Mouse (Mus musculus): Measurements from ENCODE around the gene Cux2.

The Cux2 gene

DNA sequence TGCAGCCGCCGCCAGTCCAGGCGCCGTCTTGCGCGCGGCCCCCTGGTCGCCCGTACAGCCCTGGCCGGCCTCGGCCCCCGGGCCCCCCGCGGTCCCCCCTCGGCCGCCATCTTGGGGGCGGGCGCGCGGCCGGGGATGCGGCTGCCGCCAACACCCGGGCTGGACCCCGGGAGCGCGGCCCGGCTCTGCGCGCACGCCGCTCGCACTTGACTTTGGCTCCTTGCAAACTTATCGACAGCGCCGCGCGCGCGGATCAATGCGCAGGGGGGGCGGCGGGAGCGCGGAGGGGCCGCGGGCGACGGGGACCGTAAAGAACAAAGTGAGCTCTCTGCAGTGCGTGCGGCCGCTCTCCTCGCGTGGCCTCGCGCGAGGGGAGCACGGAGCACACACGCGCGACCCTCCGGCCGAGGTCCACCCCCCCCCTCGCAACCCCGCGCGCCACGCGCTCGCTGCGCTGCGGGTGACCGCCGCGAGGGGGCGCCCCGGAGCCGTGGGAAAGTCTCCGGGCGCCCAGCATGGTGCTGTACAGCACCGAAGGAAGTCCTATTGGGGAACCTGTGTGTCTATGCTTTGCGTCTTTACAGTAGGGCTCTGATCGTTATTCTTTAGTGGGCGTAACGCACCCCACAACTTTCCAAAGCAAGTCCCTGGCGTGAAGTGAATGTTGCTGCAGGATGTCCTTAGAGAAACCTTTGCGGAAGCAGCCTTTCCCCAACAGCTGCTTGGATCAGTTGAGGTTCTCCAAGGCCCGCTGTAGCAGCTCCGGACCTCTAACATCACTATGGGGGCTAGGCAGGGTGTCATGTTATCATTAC is at the start of gene Cux2:
TSS of gene Cux2 (minus strand) at position 86 of the 815 bp plus-strand sequence.
- DNase-seq (ENCODE audit: low spot score) = peak; percentile 68

DNA sequence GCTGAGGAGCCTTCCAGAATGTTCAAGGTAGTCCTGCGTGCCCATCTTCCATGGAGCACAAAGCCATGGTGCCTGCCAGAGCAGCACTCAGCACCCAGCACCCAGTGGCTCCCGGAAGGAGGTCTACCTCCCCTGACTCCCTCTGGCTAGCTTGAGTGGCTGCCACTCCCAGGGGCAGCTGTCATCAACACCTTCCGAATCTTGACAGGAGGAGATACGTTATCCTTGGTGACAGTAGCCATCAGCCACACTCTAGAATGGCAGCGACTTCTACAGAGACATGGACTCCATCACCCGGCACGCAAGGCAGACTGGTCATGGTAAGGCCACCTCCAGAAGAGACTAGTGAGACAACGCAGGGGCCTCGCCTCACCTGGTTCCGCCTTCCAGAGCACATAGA is 44.5 kb upstream of the Cux2 start:
- DNase-seq (ENCODE audit: low spot score) = no peak

DNA sequence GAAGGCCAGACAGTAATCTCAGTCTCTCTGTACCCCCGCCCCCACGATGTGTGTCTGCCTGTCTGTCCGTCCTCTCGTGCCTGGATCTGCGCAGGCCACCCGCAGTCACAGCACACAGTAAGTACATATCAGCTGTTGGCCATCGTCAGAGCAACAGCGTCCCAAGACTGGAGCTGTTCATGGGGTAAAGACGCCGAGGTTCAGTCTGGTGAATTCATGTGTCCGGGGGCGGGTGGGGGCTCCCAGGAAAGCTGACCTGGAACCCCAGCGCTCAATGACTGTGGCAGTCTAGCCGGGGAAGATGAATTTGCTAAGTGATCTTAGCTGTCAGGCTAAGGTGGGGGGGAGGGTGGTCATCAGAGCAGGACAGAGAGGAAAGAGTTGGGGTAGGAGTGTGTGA is 43.8 kb upstream of the Cux2 start:
- DNase-seq (ENCODE audit: low spot score) = no peak

DNA sequence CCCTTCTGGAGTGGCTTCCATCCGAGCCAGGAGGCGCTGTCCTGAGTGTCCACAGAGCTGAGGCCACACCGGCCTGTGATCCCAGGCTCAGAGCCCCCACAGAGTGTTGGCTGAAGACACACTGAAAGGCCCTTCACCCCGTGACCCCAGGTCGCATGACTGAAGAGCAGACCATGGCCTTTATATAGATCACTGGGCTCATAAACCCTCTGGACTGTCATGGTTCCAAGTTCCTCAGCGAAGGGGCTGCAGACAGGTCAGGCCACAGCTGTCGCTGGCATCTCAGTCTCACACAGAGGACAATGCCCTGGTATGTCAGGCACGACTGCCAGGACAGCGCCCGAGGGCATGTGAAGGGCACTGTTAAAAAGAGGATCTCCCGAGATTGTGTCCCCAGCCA is 42.9 kb upstream of the Cux2 start:
- no peak for DNase-seq (ENCODE audit: low spot score)

DNA sequence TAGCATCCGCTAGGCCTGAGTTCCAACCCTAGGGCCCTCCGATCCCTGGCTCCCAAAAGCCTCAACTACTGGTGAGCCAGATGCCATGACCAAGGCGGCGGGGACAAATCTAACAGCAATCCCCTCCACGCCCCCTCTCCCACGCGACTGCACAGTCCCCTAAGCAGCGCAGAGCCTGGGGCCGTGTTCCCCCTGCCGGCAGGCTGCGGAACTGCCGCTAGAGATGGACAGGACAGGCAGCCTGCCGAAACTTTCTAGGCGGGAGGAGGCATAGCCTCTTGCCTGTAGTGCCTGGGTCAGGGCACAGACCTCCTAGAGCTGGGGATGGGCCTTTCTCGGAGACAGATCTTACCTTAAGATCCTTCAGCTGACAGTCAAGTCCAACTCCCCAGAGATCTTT is 41.2 kb upstream of the Cux2 start:
- DNase-seq (ENCODE audit: low spot score) = peak; percentile 44

DNA sequence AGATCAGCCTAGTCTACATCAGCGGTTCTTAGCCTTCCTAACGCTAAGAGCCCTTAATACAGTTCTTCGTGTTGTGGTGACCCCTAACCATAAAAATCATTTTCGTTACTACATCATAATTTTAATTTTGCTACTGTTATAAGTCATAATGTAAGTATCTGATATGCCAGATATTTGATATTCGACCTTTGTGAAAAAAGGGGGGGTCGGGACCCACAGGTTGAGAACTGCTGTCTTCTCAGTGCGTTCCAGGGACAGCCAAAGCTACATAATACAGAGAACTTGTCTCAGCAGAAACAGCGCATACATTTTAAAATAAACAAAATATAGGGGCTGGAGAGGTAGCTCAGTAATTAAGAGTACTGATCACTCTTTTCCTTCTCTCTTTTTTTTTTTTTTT is 39.8 kb upstream of the Cux2 start:
- DNase-seq (ENCODE audit: low spot score) = no peak

DNA sequence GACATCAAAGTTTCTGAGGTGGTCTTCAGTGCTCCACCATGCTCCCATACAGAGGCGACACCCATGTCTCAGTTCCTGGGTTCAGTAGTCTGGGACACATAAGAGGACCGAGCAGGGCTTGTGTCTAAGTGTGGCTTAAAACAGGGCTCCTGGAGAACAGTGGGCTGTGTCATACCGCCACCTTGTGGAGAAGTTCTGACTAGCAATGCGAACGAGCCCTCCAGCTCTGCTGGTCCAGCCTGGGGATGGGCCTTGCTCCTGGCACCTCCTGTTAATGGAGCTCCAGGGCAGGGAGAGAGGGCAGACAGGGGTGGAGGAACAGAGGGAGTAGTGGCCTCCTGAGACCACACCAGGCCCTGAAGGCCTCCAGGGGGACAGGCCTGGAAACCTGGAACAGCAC is 39.0 kb upstream of the Cux2 start:
- DNase-seq (ENCODE audit: low spot score) = peak; percentile 92

DNA sequence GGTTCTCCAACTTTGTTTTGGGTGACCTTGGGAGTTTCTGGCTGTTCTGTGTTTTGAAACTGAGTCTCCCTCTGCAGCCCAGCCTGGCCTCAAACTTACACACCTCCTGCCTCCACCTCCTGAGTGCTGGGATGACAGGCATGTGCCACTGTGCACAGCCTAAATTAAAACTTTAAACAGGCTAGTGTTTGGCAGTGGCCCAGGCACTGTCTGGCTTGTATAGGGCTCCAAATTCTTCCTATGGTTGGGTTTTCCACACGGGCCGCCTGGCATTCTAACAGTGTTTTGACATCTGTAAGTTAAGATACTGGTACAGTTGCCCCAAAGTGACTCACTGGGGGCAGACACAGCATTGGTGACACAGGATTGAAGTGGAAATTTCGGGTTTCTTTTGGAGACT is 36.2 kb upstream of the Cux2 start:
- DNase-seq (ENCODE audit: low spot score) = no peak

DNA sequence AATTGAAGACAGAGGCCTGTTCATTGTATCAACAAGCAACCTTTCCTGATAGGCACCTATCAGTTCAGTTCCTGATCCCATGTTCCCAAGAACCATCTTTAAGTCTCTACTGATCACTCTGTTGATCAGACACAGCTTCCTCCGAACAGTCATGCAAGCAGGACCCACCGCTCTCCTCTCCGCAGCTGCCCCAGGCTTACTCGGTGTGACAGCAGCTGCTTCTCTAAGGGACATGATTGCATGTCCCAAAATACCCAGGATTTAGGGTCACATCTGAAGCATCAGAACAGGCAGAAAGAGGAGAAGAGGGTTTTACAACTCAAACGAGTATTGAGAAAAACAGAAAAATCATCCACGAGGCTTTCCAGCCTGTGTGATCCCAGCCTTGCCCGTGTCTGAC is 35.4 kb upstream of the Cux2 start:
- no peak for DNase-seq (ENCODE audit: low spot score)

DNA sequence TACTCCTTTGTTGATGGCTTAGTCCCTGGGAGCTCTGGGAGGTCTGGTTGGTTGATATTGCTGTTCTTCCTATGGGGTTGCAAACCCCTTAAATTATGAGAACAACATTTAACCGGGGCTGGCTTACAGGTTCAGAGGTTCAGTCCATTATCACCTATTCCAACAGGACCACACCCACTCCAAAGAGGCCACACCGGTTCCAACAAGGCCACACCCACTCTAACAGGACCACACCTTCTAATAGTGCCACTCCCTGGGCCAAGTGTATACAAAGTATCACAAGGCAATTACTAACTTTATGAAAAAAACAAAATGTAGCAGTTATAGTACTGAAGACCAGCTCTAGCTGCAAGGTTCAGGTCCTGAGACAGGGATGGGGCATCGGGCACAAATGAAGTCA is 34.6 kb upstream of the Cux2 start:
- no peak for DNase-seq (ENCODE audit: low spot score)

DNA sequence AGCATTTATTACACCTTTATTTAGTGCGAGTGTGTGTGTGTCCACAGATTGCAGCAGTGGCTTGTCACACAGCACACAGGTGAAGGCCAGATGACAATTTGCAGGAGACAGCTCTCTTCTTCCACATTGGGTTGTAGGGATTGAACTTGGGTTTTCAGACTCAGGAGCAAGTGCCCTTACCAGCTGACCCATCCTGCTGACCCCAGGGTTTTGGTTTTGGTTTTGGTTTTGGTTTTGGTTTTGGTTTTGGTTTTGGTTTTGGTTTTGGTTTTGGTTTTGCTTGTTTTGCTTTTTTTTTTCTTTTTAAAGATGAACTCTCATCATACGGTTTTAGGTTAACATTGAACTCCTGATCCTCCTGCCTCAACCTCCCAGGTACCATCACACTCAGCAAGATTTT is 33.4 kb upstream of the Cux2 start:
- no peak for DNase-seq (ENCODE audit: low spot score)

DNA sequence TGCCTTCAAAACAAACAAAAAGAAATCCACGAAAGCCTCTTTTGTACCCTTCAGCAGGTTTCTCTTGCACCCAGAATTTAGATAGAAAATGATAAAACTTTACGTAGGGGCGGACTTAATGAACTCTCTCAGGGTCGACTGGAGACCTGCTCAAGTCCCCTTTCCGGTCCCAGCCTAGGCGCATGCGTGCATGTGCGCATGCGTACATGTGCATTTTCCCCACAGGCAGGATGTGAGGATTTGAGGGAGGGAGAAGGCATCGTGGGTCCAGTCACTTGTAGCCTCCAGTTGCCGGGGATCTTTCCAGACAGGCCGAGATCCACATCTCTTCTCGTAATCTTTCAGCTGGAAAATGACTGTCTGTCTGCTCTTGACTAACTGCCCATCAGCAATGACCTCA is 31.6 kb upstream of the Cux2 start:
- no peak for DNase-seq (ENCODE audit: low spot score)

DNA sequence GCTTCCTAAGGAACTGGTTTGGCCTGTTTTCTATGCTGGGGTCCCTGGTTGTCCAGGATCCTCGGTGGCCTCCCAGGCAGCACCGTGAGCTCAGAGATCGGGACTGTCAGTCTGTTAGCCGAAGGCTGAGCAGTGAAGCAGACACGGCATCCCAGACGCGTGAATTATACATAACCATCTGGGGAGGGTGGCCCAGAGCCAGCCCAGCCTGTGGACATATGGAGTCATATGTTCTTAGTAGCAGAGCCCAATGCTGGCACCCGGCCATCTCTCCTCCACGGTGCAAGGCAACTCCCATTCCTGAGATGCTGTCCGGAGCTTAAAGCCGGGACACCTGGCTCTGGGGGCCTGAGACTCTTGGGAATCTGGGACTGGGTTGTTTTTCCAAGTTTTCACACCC is 31.0 kb upstream of the Cux2 start:
- peak; percentile 83 for DNase-seq (ENCODE audit: low spot score)

DNA sequence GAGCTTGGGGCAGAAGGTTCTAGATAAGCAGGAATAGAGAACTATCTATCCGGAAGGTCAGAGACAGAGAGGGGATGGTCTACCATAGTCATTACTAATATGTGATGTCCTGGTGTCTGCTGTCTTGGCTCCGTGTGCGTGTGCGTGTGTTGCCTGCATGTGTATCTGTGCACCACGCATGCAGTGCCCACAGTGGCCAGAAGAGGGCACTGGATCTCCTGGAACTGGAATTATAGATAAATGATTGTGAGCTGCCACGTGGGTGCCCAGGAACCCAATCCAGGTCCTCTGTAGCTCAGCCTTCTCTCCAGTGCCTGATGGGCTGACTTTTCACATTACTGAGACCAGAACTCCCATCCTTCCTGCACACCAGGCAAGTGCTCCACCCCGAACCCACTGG is 29.9 kb upstream of the Cux2 start:
- no peak for DNase-seq (ENCODE audit: low spot score)

DNA sequence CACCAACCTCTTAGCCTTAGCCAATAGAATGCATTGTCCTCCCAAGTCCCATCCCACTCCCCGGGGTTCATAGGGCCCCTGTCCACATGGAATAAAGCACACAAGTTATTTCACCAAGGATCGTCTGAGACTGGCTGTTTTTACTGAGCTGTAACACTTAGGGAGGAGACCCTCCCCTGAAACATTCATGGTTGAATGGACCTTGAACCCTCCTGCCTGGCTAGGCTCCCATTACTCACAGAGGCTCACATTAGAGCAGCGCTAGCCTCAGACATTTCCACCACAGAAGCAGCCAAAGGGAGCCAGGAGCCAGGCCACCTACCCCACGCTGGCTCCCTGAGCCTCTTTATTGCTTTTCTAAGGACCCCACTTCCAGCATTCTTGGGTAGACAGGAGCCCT is 27.3 kb upstream of the Cux2 start:
- no peak for DNase-seq (ENCODE audit: low spot score)

DNA sequence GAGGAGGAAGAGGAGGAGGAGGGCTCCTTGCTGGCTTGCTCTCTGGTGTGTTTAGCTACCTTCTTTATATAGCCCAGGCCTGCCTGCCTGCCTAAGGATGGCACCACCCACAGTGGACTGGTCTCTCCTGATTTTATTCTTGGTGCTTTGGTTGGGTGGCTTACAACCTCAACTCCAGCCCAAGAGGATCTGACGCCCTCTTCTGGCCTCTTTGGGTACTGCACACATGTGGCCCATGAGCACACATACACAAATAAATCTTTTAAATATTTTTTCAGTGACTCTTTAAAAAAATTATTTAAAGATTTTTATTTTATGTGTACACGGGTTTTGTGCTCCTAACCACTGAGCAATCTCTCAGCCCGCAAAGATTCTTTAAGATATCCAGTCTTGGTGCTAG is 25.8 kb upstream of the Cux2 start:
- no peak for DNase-seq (ENCODE audit: low spot score)

DNA sequence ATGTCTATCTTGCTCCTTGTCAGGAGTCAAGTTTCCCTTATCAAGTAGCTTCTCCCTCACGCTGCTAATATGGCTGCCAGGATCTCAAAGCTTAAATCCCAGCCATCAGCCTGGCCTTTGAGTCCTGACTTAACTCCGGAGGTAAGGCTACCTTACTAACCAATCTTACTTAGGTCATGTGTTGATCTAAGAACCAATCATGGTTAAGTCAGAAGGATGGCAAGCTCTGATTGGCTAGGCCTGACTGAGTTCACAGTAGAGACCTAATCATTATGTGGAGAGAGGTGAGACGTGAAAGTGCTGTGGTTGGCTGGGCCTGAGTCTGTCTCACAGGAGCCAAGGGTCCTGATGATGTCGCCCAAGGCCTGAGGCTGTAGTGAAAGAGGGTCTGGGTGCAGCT is 22.1 kb upstream of the Cux2 start:
- no peak for DNase-seq (ENCODE audit: low spot score)

DNA sequence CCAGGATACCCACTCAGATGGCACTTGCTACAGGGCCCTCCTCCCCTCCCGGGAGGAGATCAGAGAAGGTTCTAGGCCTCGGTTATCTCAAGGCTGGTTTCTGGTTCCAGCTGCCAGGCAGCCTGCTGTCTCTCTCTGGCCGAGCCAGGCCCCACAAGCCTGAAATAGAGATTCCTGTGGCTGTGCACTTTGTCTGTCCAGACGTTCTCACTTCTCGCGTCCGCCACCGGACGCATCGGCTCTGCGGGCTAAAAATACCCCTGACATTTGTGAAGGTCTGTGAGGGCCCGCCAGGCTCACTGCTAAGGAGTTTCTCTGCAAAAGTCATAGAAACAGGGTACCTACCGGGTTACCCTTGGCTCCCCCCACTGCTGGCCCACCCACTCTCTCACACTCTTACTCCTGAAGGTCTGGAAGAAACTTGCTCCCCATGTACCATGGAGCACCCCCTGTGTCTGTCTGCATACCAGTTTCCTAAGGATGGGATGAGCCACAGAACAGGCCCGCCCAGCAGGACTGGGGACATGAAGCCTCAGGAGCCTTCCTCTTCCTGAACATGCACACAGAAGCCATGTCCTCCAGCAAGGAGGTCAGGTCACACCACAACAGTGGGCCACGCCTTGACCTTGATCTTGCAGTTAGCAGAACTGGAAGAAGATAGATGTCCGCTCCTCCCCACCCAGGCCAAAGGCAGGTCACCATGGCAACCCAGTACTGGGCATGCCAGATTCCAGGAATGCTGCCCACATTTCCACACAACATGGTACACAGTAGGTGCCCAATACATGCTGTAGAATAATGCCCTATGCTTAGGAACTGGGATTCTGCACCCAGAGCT is 21.3 kb upstream of the Cux2 start:
- DNase-seq (ENCODE audit: low spot score) = no peak

DNA sequence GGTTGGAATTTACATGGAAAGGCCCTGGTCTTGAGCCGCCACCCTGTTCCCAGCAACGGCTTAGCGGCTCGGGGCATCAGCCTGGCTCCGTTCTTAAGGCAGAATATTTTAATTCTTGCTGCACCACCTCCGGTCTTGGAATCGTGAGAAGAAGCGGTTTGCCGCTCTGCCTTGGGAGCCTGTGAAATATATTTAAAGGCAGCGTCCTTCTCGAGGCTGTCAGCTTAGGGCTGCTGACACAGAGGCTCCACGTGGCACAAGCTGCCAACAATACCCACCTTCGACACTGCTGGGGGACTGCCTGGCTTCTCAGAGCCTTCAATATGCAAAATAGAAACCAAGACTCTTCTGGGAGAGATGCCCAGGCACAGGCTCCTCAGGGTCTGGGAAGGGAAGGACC is 18.7 kb upstream of the Cux2 start:
- DNase-seq (ENCODE audit: low spot score) = no peak

DNA sequence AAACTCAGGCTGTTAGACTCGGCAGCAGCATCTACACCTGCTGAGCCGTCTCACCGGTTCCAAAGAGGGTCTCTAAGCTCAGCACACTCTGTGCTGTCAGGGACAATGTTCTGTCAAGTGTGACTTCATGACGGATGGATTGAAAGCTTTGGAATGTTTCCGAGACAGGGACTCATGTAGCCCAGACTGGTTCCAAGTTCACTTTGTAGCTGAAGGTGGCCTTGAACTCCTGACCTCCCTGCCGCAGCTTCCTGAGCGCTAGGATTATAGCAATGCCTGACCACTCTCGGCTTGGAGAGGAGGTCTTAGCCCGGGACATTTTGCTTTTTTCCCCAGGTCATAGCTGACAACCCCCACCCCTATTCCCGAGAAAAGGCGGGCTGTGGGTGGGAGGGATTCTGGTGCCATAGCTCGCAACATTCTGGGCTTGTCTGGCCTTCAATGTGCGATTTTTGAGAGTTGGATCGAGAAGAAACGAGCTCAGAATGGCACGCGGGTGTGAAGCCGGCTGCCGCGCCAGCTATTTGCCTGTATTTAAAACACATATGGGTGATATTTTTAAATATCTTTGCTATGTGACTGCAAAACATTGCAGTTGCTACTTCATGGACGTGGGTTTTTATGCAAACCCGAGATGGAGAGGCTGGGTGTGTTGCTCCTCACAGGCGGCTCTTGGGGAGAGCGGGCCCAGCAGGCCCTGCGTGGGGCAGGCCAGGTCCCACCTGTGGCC is 13.5 kb upstream of the Cux2 start:
- peak; percentile 60 for DNase-seq (ENCODE audit: low spot score)

DNA sequence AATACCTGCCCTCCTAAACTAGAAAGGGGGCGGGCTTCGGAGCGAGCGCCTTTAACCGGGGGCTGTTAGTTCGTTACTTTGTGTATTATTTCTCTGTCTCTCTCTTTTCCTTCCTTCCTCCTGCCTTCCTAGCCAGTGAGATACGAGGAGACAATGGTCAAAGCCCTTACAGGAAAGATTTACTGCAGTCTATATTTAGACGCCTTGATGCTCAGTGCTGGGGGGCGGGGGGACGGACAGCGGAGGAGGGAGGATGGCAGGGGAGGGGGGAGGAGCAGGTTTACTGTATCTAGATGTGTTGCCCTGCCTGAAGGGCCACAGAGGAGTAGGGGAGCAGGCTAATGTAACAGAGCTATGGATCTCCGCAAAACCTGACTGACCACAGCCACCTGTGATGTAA is 12.6 kb upstream of the Cux2 start:
- no peak for DNase-seq (ENCODE audit: low spot score)

DNA sequence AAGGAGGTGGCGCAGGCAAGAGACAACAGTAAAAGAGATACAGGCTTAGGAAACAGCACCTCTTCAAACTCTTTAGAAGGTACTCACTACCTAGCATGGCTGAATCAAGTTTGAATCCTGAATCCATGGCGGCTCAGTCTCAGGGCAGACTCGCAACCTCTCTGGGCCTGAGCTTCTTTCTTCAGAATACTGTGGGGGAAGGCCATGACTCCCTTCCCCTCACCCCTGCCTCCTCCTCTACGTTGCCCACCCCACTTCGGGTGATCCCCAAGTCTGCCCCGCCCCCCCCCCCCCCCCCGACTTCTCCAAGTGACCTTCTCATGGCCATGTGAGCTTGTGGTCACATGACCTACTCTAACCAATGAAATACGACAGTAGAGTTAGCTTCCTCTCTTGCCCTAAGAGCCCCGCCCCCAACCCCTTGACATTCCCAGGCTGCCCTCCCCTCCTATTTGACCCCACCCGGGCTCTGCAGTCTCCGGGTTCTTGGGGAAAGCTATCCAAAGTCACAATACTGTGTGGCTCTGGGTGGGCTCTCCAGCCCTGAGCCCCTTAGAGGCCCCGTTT is 10.9 kb upstream of the Cux2 start:
- no peak for DNase-seq (ENCODE audit: low spot score)
